11 mouse cellular contexts compared by ENCODE assay signal in genomic region chr10:81636338-81636737, GRCm38 (mm10).
"Had no signal": no experiment of that assay in that cellular context is flagged by ENCODE, and none has a peak within 500 bp of the region (broad histone marks: within the 10 kb centered on the region; RNA-seq: fewer than 3 reads in every experiment).

No protein-coding gene starts in this region.

- H3K9me3 ChIP-seq: limb, embryonic 10.5 days; midbrain, embryonic 13.5 days; neural tube, embryonic 15.5 days had no signal

- ATAC-seq: lung, postnatal 0 days; midbrain, embryonic 13.5 days had no signal

- H3K4me3 ChIP-seq: limb, embryonic 10.5 days; midbrain, embryonic 13.5 days; myocyte; neural tube, embryonic 15.5 days had no signal

- H3K36me3 ChIP-seq: limb, embryonic 10.5 days; midbrain, embryonic 13.5 days; neural tube, embryonic 15.5 days had no signal

- DNase-seq: kidney, adult 18-20 months; kidney, postnatal 14 days; lung, adult 2 months; lung, postnatal 36 days; right cerebral cortex, adult 18-20 months; right cerebral cortex, postnatal 25 days had no signal
